Mouse (Mus musculus): Measurements from ENCODE around the gene Zfp277.

GRCm38 (mm10) chr12:40327012-40327660, 118.6 kb downstream of the Zfp277 start:
- TF ChIP-seq CTCF (IDR thresholded peaks at IDR 0.05; ENCODE audit: low read depth), result no peak
- no peak for TF ChIP-seq EP300 (IDR thresholded peaks at IDR 0.05; ENCODE audit: low read depth)

All from liver, postnatal 0 days (tissue).